Mouse (Mus musculus) limb, embryonic 12.5 days (tissue): Measurements from ENCODE around the gene Csf3. TPM values are rescaled to one million over a fixed set of nuclear protein-coding genes. Genes with fewer than 3 reads are reported as not detected.

ENCODE experiments used
- ATAC-seq: fragments of 200-750 bp; cut with Nextera tagmentation; 2 replicates; pipeline ENCODE4 v1.8.0; 2017; ENCODE audit warnings: low read depth, moderate TSS enrichment; ENCODE audit not compliant: insufficient number of reproducible peaks, insufficient read depth, low FRiP score, low TSS enrichment
- H3K27ac ChIP-seq: fragments of 300-500 bp; sonication (generic); 2 replicates; pipeline ENCODE4 v1.5.1; 2016; ENCODE audit warnings: mild to moderate bottlenecking, moderate library complexity
- H3K27me3 ChIP-seq: fragments of 300-500 bp; sonication (generic); 2 replicates; pipeline ENCODE4 v1.6.1; 2016; ENCODE audit warnings: mild to moderate bottlenecking, moderate library complexity
- H3K36me3 ChIP-seq: fragments of 300-500 bp; sonication (generic); 2 replicates; pipeline ENCODE4 v1.6.1; 2016; ENCODE audit warnings: mild to moderate bottlenecking, moderate library complexity
- H3K4me1 ChIP-seq: fragments of 300-500 bp; sonication (generic); replicated peaks from 2 replicates; pipeline ENCODE4 v1.6.1; 2016
- H3K4me2 ChIP-seq: fragments of 300-500 bp; sonication (generic); 2 replicates; pipeline ENCODE4 v1.6.1; 2016; ENCODE audit warnings: mild to moderate bottlenecking, moderate library complexity
- H3K4me3 ChIP-seq: fragments of 300-500 bp; sonication (generic); replicated peaks from 2 replicates; pipeline ENCODE4 v1.5.1; 2016; ENCODE audit warnings: mild to moderate bottlenecking
- H3K9ac ChIP-seq: fragments of 300-500 bp; sonication (generic); replicated peaks from 2 replicates; pipeline ENCODE4 v1.6.1; 2016; ENCODE audit warnings: mild to moderate bottlenecking, moderate library complexity
- H3K9me3 ChIP-seq: fragments of 300-500 bp; sonication (generic); 2 replicates; pipeline ENCODE4 v1.6.1; 2016; ENCODE audit warnings: mild to moderate bottlenecking, moderate library complexity
- WGBS: fragments of 180-500 bp; shearing (Covaris S2); methylation state at CpG from one replicate; pipeline ENCODE4 v1.1.7; 2016; 5-methylcytosine and 5-hydroxymethylcytosine counted together
- polyA plus RNA-seq: library from polyadenylated mRNA; unstranded; fragments of >200 nt; fragmentation: Nextera tagmentation; extraction: Ambion mirVana; gene quantifications from 2 replicates; pipeline ENCODE4 v1.2.1, GENCODE M21; 2016

The Csf3 gene
- polyA plus RNA-seq, 1 experiment from 2014 or later = not detected

GRCm38 (mm10) chr11:98750351-98751201 is 49.5 kb downstream of the Csf3 start:
- WGBS = 48% methylated on average over 17 of the region's 17 CpGs
- Histone ChIP-seq H3K9me3 (no peaks in the 10 kb centered on the region), H3K9ac (0 out of 2 replicates have a peak overlapping the region, but pooled peaks have one; percentile 40), H3K27ac (peak overlapping the region; percentile 80), H3K4me3 (no peak overlapping the region), H3K4me2 (peak overlapping the region; percentile 32), H3K4me1 (peaks cover 82% of the 10 kb centered on the region), H3K36me3 (peaks cover 19% of the 10 kb centered on the region; the same call in 1 of the 2 replicates), H3K27me3 (no peaks in the 10 kb centered on the region)
- no peak for ATAC-seq

- no peaks in the 10 kb centered on the region for H3K27me3 ChIP-seq
- H3K27ac ChIP-seq = peak overlapping the region; percentile 80
- peak overlapping the region; percentile 40 for H3K9ac ChIP-seq
- WGBS = 48% methylated on average over 6 of the region's 6 CpGs
- peaks cover 75% of the 10 kb centered on the region for H3K4me1 ChIP-seq
- H3K4me3 ChIP-seq = no peak overlapping the region
- peak overlapping the region; percentile 32; the same call in 1 of the 2 replicates for H3K4me2 ChIP-seq
- H3K36me3 ChIP-seq = peaks cover 26% of the 10 kb centered on the region; the same call in 1 of the 2 replicates
- no peak for ATAC-seq
- no peaks in the 10 kb centered on the region for H3K9me3 ChIP-seq
Measured at GRCm38 (mm10) chr11:98751221-98751782, 50.2 kb downstream of the Csf3 start.

- peaks cover 61% of the 10 kb centered on the region for H3K4me1 ChIP-seq
- no peak overlapping the region for H3K4me2 ChIP-seq
- H3K27me3 ChIP-seq = no peaks in the 10 kb centered on the region
- no peak for ATAC-seq
- no peak overlapping the region for H3K27ac ChIP-seq
- H3K9ac ChIP-seq = no peak overlapping the region
- H3K9me3 ChIP-seq = no peaks in the 10 kb centered on the region
- H3K36me3 ChIP-seq = peaks cover 37% of the 10 kb centered on the region
- WGBS = 85% methylated on average over 10 of the region's 10 CpGs
- H3K4me3 ChIP-seq = no peak overlapping the region
Measured at GRCm38 (mm10) chr11:98752562-98753140, 51.6 kb downstream of the Csf3 start.

Other genes starting within 250 kb of the Csf3 start
- 0.45 and 0.54 TPM in 2 replicates for gene Ikzf3, start 155.2 kb upstream of the Csf3 start, polyA plus RNA-seq
- gene Zpbp2, start 150.2 kb upstream of the Csf3 start, polyA plus RNA-seq = 0.65 TPM in 1 of 2 replicates, not detected in the other
- 58.2 and 63.1 TPM in 2 replicates for gene Ormdl3, start 113.9 kb upstream of the Csf3 start, polyA plus RNA-seq
- gene Lrrc3c, start 103.0 kb upstream of the Csf3 start, polyA plus RNA-seq = not detected in 2 replicates
- 1.2 and 1.3 TPM in 2 replicates for gene Gm12355, start 75.6 kb upstream of the Csf3 start, polyA plus RNA-seq
- not detected in 2 replicates for gene Gsdma3, start 74.9 kb upstream of the Csf3 start, polyA plus RNA-seq
- not detected in 2 replicates for gene Gsdma2, start 54.5 kb upstream of the Csf3 start, polyA plus RNA-seq
- gene Gsdma, start 36.9 kb upstream of the Csf3 start, polyA plus RNA-seq = not detected in 2 replicates
- gene Psmd3, start 18.7 kb upstream of the Csf3 start, polyA plus RNA-seq = 247 and 258 TPM in 2 replicates
- gene Med24, start 28.2 kb downstream of the Csf3 start, polyA plus RNA-seq = 74.4 and 79.3 TPM in 2 replicates
- 22.3 and 24.9 TPM in 2 replicates for gene Thra, start 39.4 kb downstream of the Csf3 start, polyA plus RNA-seq
- gene Nr1d1, start 74.1 kb downstream of the Csf3 start, polyA plus RNA-seq = 0.79 and 1.0 TPM in 2 replicates
- 32.7 and 35.3 TPM in 2 replicates for gene Msl1, start 94.3 kb downstream of the Csf3 start, polyA plus RNA-seq
- 48.1 and 54.1 TPM in 2 replicates for gene Casc3, start 103.6 kb downstream of the Csf3 start, polyA plus RNA-seq
- 2.5 and 3.3 TPM in 2 replicates for gene Rapgefl1, start 135.5 kb downstream of the Csf3 start, polyA plus RNA-seq
- 5.6 and 5.8 TPM in 2 replicates for gene Wipf2, start 162.4 kb downstream of the Csf3 start, polyA plus RNA-seq
- gene Cdc6, start 206.5 kb downstream of the Csf3 start, polyA plus RNA-seq = 44.8 and 48.5 TPM in 2 replicates
- gene Rara, start 226.6 kb downstream of the Csf3 start, polyA plus RNA-seq = 47.1 TPM in 2 replicates